Mouse (Mus musculus) induced T-regulatory cell, adult 2 months (primary cell): ENCODE measurements at regions not wholly inside any gene's neighbourhood (a gene's known extent, or its start where the extent isn't known, plus 50 kb on each side); places are given as distances from the start of the nearest gene placed in this dataset.
"Not testable (repeated sequence)": the region's sequence is repeated elsewhere in the genome, so short reads cannot be mapped to it uniquely, and the experiment has no call there.

ENCODE experiments used
- DNase-seq: peaks from one replicate; pipeline ENCODE4 v3.0.0-alpha.2; 2012; ENCODE audit warnings: low read depth

DNA sequence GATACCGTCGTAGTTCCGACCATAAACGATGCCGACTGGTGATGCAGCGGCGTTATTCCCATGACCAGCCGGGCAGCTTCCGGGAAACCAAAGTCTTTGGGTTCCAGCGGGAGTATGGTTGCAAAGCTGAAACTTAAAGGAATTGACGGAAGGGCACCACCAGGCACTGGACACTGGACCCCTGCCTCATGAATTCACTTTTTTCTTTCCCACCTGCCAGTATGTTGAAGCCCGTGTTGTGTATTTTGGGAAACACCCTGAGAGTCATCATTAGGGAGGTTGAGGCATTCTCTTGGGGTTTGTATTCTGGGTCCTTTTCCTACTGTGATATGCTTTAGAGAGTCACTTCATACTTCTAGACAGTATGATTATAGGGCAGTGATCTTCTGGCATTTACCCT lies 197.9 kb downstream of the Samd9l start:
- DNase-seq: peak; percentile 82

DNA sequence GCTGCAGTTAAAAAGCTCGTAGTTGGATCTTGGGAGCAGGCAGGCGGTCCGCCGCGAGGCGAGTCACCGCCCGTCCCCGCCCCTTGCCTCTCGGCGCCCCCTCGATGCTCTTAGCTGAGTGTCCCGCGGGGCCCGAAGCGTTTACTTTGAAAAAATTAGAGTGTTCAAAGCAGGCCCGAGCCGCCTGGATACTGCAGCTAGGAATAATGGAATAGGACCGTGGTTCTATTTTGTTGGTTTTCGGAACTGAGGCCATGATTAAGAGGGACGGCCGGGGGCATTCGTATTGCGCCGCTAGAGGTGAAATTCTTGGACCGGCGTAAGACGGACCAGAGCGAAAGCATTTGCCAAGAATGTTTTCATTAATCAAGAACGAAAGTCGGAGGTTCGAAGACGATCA lies 198.3 kb downstream of the Samd9l start:
- peak; percentile 68 for DNase-seq

DNA sequence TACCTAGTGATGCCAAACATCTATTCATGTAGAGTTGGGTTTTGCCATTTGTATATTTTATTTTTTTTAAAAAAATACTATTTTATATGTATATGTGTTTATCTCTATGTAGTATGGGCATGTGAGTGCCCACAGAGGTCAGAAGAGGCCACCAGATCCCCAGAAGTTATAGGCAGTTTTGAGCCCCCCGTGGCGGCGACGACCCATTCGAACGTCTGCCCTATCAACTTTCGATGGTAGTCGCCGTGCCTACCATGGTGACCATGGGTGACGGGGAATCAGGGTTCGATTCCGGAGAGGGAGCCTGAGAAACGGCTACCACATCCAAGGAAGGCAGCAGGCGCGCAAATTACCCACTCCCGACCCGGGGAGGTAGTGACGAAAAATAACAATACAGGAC lies 198.8 kb downstream of the Samd9l start:
- DNase-seq: peak; percentile 85

DNA sequence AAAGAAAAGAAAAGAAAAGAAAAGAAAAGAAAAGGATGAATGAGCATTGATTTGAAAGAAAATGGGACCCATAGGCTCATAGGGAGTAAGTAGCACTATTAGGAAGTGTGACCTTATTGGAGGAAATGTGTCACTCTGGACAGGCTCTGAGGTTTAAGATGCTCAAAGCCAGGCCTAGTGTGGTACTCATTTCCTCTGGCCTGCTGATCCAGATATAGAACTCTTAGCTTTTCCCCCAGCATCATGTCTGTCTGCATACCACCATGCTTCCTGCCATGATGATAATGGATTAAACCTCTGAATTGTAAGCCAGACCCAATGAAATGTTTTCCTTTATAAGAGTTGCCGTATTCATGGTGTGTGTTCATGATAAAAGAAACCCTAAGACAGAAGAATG lies 206.9 kb downstream of the Samd9l start:
- DNase-seq: not testable (repeated sequence)

DNA sequence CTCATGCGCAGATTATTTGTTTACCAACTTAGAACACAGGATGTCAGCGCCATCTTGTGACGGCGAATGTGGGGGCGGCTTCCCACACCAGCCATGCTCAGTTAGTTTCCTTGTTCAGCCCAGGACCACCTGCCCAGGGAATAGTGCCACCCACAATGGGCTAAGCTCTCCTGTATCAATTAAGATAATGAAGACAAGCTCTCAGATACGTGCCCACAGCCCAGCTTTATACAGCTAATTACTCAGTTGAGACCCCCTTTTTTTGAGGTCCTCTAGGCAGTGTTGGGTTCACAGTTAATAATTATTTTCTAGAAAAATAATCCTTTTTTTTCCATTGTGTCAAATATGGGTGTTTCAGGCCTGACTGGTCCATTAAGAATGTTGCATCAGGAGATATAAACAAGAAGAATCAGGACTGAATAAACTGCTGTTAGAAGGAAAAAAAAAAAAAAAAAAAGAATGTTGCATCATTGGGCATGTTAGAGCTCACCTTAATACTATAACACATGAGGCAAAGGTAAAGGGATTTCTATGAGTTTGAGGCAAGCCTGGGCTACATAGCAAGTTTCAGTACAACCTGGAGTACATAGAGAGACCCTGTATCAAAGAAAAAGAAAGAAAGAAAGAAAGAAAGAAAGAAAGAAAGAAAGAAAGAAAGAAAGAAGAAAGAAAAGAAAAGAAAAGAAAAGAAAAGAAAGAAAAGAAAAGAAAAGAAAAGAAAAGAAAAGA lies 207.5 kb downstream of the Samd9l start:
- not testable (repeated sequence) for DNase-seq

DNA sequence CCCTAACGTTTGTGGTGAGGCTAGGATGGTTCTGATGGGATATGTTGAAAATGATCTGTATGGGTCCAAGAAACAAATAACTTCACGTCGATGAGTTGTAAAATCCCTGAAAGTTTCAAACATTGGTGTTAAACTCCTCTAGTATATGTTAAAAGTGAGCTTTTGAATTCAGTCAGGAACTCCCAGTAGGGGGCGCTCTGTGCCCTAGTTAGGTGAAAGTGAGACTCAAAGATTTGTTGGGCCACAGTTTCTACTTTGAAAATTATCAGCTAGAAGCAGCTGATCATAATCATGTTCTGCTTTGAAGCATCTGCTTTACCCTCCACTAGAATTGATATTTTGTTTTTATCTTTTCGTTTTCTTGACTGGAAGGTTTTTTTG lies 215.6 kb downstream of the Samd9l start:
- DNase-seq: peak; percentile 80

DNA sequence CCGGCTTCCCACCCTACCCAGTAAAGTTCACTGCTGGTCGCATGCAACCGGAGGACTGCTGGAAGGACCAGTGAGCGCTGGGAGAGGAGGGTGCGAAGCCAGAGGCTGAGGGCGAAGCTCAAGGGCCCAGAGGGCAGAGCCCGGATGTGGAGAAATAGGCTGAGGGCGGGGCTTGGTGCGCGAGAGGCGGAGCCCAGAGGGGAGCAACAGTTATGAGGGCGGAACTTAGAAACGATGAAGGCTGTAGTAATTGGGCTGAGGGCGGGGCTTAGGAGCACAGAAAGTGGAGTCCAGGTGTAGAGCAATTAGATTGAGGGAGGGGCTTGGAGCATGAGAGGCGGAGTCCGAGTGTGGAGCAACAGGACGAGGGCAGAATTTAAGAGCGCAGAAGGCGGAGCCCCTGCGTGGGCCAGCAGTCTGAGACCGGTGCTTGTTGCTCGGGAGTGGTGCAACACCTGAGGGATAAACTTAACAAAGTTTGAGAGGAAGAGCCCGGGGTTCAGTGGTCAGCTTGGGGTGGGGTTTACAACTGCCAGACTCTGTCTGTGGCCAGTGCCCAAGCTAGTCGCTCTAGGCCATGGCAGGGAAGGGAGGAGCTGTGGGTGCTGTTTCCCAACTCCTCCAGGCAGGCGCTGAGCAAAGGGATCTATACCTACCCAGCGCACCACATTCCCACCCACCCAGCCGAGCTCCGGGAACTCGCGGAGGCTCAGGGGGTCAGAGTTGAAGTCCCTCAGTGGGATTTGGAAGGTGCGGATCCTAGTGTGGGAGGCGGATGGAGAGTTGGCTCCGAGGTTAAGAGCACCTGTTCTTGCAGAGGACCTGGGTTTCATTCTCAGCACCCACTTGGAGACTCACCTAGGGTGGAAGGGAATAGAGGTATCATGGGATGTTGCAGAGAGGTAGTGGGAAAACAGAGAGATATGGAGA lies 216.2 kb downstream of the Samd9l start:
- DNase-seq: peak; percentile 68

DNA sequence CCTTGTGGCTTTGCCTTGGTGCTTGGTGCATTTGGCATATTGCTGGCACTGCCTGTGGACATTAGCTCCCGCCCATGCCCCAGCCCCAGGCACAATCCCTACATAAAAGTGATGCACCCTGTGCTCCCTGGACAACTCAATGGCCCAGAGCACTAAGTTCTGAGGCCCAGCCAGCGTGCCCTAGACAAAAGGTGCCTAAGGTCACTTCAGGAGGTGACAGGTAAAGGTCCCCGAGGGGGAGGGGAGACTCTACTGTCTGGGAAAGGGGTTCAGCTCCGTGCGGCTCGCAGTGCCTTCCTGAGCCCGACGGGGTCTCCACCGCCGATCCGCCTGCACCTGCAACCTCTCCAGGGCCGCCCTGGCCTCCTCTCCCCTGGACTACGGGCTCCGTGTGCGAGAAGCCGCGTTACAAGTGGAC lies 216.9 kb downstream of the Samd9l start:
- not testable (repeated sequence) for DNase-seq

DNA sequence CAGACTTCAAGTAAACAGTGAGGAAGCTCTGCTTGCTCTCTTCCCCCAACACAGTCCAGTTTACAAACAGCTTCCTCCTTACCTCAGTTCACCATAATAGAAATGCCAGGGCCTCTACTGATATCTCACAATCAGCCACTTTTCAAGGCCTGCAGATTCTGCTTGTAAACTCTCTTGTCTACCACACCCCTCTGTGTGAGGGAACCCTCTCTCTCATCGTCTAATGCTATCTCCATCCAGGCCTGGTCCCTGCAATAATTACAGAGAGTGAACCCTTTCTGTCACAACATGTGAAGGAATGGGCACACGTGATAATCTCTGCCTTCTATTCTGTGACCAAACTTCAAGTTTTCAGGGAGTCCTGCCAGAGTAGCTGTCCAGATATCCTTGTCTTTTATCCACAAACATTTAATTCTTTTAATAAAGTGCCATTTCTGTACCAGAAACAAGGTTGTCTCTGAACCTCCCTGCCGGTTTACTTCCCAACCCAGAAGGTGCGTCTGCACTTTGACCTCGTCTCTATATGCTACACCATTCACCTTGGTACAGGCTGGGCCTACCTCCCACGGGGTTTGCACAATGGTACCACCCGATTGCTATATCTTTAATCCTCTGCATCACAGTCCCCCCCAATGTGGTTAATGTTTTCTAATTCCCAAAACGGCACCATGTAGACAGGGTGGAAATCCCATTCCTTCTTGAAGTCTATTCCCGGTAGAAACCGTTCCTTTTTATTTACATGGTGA lies 219.6 kb downstream of the Samd9l start:
- DNase-seq: not testable (repeated sequence)

DNA sequence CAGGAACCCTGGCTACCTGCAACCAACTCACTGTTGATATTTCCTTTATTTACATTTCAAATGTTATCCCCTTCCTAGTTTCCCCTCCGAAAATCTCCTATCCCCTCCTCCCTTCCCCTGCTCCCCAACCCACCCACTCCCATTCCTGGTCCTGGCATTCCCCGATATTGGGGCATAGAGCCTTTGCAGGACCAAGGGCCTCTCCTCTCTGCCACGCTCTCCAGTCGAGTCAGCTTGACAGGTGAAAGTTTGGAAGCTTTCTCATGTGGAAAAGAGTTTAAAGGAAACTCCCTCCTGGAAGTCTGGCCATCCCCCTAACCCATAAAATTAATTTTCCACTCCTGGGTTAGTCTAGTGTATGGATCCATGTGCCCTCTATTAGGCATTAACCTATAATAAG lies 229.9 kb downstream of the Samd9l start:
- DNase-seq: not testable (repeated sequence)

DNA sequence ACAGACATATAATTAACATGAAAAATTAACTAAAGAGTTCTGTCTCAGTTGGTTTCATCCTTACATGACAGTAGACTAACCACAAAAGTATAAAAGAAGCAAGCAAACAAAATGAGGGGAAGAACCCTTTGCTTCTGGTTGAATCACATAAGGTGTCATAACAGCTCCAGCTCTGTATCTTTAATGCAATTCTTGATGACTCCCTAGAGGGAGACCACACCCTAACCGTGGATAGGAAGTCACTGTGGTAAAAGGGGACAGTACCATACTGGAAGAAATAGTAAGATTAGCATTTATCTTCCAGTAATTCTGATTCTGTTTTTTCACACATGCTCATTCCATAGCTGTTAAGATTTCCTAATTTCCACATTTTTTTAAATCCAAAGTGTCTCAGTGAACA lies 233.2 kb downstream of the Samd9l start:
- DNase-seq: not testable (repeated sequence)

DNA sequence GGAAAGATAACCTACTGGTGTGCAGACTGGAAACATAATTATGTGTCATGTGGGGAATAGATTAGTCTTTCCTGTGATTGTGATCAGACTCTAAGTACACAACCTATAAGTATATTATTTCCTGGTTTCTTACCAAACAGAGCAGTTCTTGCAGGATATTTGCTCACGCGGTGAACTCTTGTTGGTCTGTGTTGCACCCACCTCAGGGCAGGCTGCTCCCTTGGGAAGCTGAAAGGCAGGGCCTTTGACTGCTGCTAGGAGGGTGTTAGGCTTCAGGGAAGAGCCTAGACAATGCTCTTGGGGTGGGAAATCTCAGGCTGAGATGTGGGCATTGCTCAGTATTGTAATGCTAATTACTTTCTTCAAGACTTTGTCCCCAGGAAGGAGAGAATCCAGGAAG lies 247.5 kb downstream of the Samd9l start:
- DNase-seq: not testable (repeated sequence)

DNA sequence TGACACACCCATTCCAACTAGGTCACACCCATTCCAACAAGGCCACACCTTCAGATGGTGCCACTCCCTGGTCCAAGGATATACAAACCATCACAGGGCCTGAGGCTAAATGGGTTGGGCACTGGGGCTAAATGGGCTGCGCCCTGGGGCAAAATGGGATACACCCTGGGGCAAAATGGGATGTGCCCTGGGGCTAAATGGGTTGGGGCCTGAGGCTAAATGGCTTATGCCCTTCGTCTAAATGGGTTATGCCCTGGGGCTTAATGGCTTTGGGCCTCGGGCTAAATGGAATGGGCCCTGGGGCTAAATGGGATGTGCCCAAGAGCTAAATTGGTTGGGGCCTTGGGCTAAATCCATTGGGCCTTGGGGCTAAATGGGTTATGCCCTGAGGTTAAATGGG lies 261.5 kb downstream of the Samd9l start:
- DNase-seq: not testable (repeated sequence)

DNA sequence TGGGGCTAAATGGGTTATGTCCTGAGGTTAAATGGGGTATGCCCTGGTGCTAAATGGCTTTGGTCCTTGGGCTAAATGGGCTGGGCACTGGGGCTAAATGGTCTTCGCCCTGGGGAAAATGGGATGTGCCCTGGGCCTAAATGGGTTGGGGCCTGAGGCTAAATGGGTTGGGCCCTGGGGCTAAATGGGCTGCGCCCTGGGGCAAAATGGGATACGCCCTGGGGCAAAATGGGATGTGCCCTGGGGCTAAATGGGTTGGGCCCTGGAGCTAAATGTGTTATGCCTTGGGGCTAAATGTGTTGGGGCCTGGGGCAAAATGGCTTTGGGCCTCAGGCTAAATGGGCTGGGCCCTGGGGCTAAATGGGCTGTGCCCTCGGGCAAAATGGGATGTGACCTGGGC lies 265.6 kb downstream of the Samd9l start:
- DNase-seq: not testable (repeated sequence)

DNA sequence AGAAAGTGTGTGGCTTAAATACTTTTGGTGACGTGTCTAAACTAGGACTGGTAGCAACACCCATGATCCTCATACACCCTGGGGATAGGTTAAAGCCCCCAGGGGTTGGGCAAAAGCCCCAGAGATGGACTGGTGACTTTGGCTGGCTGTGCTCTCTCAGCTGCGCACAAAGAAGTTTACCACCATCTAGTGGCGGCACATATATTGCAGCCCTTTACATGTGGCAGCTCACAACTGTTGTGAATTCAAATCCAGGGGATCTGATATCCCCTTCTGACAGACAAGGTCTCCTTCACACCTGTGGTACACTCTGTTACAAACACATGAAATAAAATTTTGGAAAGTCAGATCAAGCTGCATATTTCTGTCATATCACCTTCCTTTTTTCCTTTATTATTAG lies 283.1 kb downstream of the Samd9l start:
- DNase-seq: not testable (repeated sequence)
